Mouse (Mus musculus): ENCODE data around the gene Epb41l1. TPM values are rescaled to one million over a fixed set of nuclear protein-coding genes. Genes with fewer than 3 reads are reported as not detected.

The Epb41l1 gene
- total RNA-seq, 4 experiments from 2014 or later = 6.5 to 9.4 (median 7.6) TPM

Small RNAs within 50 kb of the gene (microRNA-seq; reads per million reads assigned to microRNA genes)
- gene Gm22758 = not detected

Other genes starting within 250 kb of the Epb41l1 start
- gene Rbm39, start 240.7 kb upstream of the Epb41l1 start, total RNA-seq (2022) = 100 to 1,000 TPM; 107 to 140 (median 123) TPM
- 10 to 100 TPM; 13.5 to 25.1 (median 19.2) TPM for gene Phf20, start 224.4 kb upstream of the Epb41l1 start, total RNA-seq (2022)
- 1 to 10 TPM in 1 of 4 experiments, under 1 TPM in 3; 0.60 to 1.1 (median 0.81) TPM for gene Cnbd2, start 108.6 kb upstream of the Epb41l1 start, total RNA-seq (2022)
- 10 to 100 TPM; 73.0 to 84.3 (median 79.6) TPM for gene Scand1, start 108.2 kb upstream of the Epb41l1 start, total RNA-seq (2022)
- gene Aar2, start 126.7 kb downstream of the Epb41l1 start, total RNA-seq (2022) = 10 to 100 TPM; 20.3 to 23.3 (median 22.2) TPM
- 10 to 100 TPM; 29.1 to 42.6 (median 32.1) TPM for gene Dlgap4, start 192.8 kb downstream of the Epb41l1 start, total RNA-seq (2022)